Comparison of ENCODE assay signal across 13 mouse cellular contexts in genomic region chr1:34186033-34186432, GRCm38 (mm10).
"Had no signal": no experiment of that assay in that cellular context is flagged by ENCODE, and none has a peak within 500 bp of the region (broad histone marks: within the 10 kb centered on the region; RNA-seq: fewer than 3 reads in every experiment).

No protein-coding gene starts in this region.

- H3K4me3 ChIP-seq: left cerebral cortex, adult 2 months; limb, embryonic 15.5 days; liver, embryonic 12.5 days; midbrain, embryonic 10.5 days; neural tube, embryonic 12.5 days had no signal

- H3K27ac ChIP-seq: left cerebral cortex, adult 2 months; limb, embryonic 15.5 days; liver, embryonic 12.5 days; midbrain, embryonic 10.5 days; neural tube, embryonic 12.5 days had no signal

- H3K9me3 ChIP-seq: limb, embryonic 15.5 days; liver, embryonic 12.5 days; midbrain, embryonic 10.5 days; neural tube, embryonic 12.5 days had no signal

- H3K27me3 ChIP-seq: limb, embryonic 15.5 days; liver, embryonic 12.5 days; neural tube, embryonic 12.5 days had no signal

- H3K36me3 ChIP-seq: liver, embryonic 12.5 days had no signal

- ATAC-seq: liver, embryonic 12.5 days had no signal

- H3K4me1 ChIP-seq: limb, embryonic 15.5 days; liver, embryonic 12.5 days had no signal

- DNase-seq: lung, embryonic 14.5 days; lung, postnatal 10 days; lung, postnatal 4 days; midbrain, embryonic 14.5 days; retina, postnatal 1 day; right cerebral cortex, postnatal 14 days; thymus, adult 2 months; thymus, postnatal 25 days had no signal

- H3K4me2 ChIP-seq: limb, embryonic 15.5 days; liver, embryonic 12.5 days; lung, embryonic 14.5 days; neural tube, embryonic 12.5 days had no signal

- H3K9ac ChIP-seq: limb, embryonic 15.5 days; liver, embryonic 12.5 days; lung, embryonic 14.5 days; neural tube, embryonic 12.5 days had no signal
